Comparison of ENCODE assay signal across 11 mouse cellular contexts in genomic region chr17:28106352-28106751, GRCm38 (mm10). TPM values are rescaled to one million over a fixed set of nuclear protein-coding genes. Genes with fewer than 3 reads are reported as not detected.
DNase-seq lines count a peak whose midpoint lies in the region; ATAC-seq and TF ChIP-seq lines count a peak whose summit lies in the region.
"Had no signal": no experiment of that assay in that cellular context is flagged by ENCODE, and none has a peak within 500 bp of the region (broad histone marks: within the 10 kb centered on the region; RNA-seq: fewer than 3 reads in every experiment).

No protein-coding gene starts in this region.

- 78% methylated on average over 6 of the region's 6 CpGs for WGBS in heart, adult 2 months
- WGBS in lung, embryonic 15.5 days, result 77% methylated on average over 6 of the region's 6 CpGs
- WGBS in stomach, postnatal 0 days, result 78% methylated on average over 6 of the region's 6 CpGs

- no peaks in the 10 kb centered on the region for H3K36me3 ChIP-seq in heart, adult 2 months (ENCODE audit: control insufficient read depth, insufficient read depth, low read length)
- no peaks in the 10 kb centered on the region for H3K36me3 ChIP-seq in lung, embryonic 15.5 days
- H3K36me3 ChIP-seq in ES-E14 (ENCODE audit: control insufficient read depth, insufficient read depth, low read length, poor library complexity, severe bottlenecking), result no peaks in the 10 kb centered on the region
- H3K36me3 ChIP-seq in stomach, postnatal 0 days (ENCODE audit: control insufficient read depth, insufficient read depth, low read length), result no peaks in the 10 kb centered on the region
- H3K36me3 ChIP-seq: midbrain, embryonic 15.5 days had no signal

- in situ Hi-C loops in ES-E14 (cut with MboI; ENCODE audit: low sequenced_read_pairs in 2 of 2, unreplicated experiment in 2 of 2), result loop anchor here in 1 of 2 experiments (10.0 kb wide), 1 partner anchor 58 kb away; no protein-coding TSS in a partner anchor

- H3K79me2 ChIP-seq in heart, adult 2 months (replicated peaks; ENCODE audit: control insufficient read depth, insufficient read depth, low read length), result no peaks in the 10 kb centered on the region

- peak; percentile 54 for TF ChIP-seq CTCF in heart, adult 2 months (IDR thresholded peaks at IDR 0.05)
- TF ChIP-seq CTCF in stomach, postnatal 0 days (IDR thresholded peaks at IDR 0.05; ENCODE audit: low read depth), result peak; percentile 48

- no peaks in the 10 kb centered on the region for H3K27me3 ChIP-seq in heart, adult 2 months (ENCODE audit: control insufficient read depth, insufficient read depth, low read length)
- no peaks in the 10 kb centered on the region for H3K27me3 ChIP-seq in lung, embryonic 15.5 days
- no peaks in the 10 kb centered on the region for H3K27me3 ChIP-seq in stomach, postnatal 0 days (ENCODE audit: control insufficient read depth, insufficient read depth, low read length)
- H3K27me3 ChIP-seq: midbrain, embryonic 15.5 days had no signal

- no peak overlapping the region for H3K4me2 ChIP-seq in lung, embryonic 15.5 days
- no peak overlapping the region for H3K4me2 ChIP-seq in stomach, postnatal 0 days (replicated peaks; ENCODE audit: low read depth)
- H3K4me2 ChIP-seq: midbrain, embryonic 15.5 days had no signal

- no peak overlapping the region for H3K9ac ChIP-seq in heart, adult 2 months (ENCODE audit: low read depth, low read length)
- H3K9ac ChIP-seq in lung, embryonic 15.5 days, result no peak overlapping the region
- H3K9ac ChIP-seq in ES-E14 (ENCODE audit: insufficient read depth, low read depth, low read length, poor library complexity, severe bottlenecking), result no peak overlapping the region
- no peak overlapping the region for H3K9ac ChIP-seq in stomach, postnatal 0 days (ENCODE audit: low read length)
- H3K9ac ChIP-seq: midbrain, embryonic 15.5 days had no signal

- no peaks in the 10 kb centered on the region for H3K4me1 ChIP-seq in heart, adult 2 months (ENCODE audit: control insufficient read depth, insufficient read depth, low read length)
- peaks cover 8% of the 10 kb centered on the region for H3K4me1 ChIP-seq in lung, embryonic 15.5 days
- peaks cover 2 to 15% of the 10 kb centered on the region in 2 experiments; a peak in 2 of 4 replicates for H3K4me1 ChIP-seq in ES-E14 (ENCODE audit: control insufficient read depth in 2 of 2, insufficient read depth in 2 of 2, low read length in 2 of 2, poor library complexity in 1 of 2)
- no peaks in the 10 kb centered on the region for H3K4me1 ChIP-seq in stomach, postnatal 0 days (replicated peaks; ENCODE audit: control insufficient read depth, insufficient read depth)

- no peak for TF ChIP-seq EP300 in heart, adult 2 months (IDR thresholded peaks at IDR 0.05; ENCODE audit: insufficient read depth, low read depth, low read length)
- TF ChIP-seq EP300 in stomach, postnatal 0 days (optimal IDR thresholded peaks at IDR 0.05), result no peak

- H3K4me3 ChIP-seq in heart, adult 2 months, result no peak overlapping the region
- H3K4me3 ChIP-seq in lung, embryonic 15.5 days, result no peak overlapping the region
- H3K4me3 ChIP-seq in ES-E14 (ENCODE audit: insufficient read depth in 1 of 2, low read depth in 1 of 2, low read length in 2 of 2, poor library complexity in 1 of 2, severe bottlenecking in 1 of 2), result no peak overlapping the region
- no peak overlapping the region for H3K4me3 ChIP-seq in stomach, postnatal 0 days (ENCODE audit: low read depth, low read length)
- H3K4me3 ChIP-seq: erythroblast, embryonic 14.5 days; midbrain, embryonic 15.5 days had no signal

- intact Hi-C loops in heart, adult 2 months (cut with DNase I), result no loop called here

- no peak overlapping the region for H3K27ac ChIP-seq in heart, adult 2 months
- no peak overlapping the region for H3K27ac ChIP-seq in lung, embryonic 15.5 days
- 0 out of 2 replicates have a peak overlapping the region, but pooled peaks have one; percentile 11 for H3K27ac ChIP-seq in ES-E14 (ENCODE audit: insufficient read depth, low read depth, low read length, poor library complexity, severe bottlenecking)
- no peak overlapping the region for H3K27ac ChIP-seq in stomach, postnatal 0 days (replicated peaks)
- H3K27ac ChIP-seq: midbrain, embryonic 15.5 days had no signal

- H3K9me3 ChIP-seq in lung, embryonic 15.5 days, result no peaks in the 10 kb centered on the region
- no peaks in the 10 kb centered on the region for H3K9me3 ChIP-seq in ES-E14 (ENCODE audit: control insufficient read depth, insufficient read depth, low read depth, low read length)
- no peaks in the 10 kb centered on the region for H3K9me3 ChIP-seq in stomach, postnatal 0 days (ENCODE audit: control insufficient read depth, low read length)
- H3K9me3 ChIP-seq: midbrain, embryonic 15.5 days had no signal

- no peak for DNase-seq in heart, adult 2 months
- no peak for DNase-seq in heart, adult 8-10 months (ENCODE audit: low spot score)
- no peak for DNase-seq in lung, postnatal 36 days
- DNase-seq in ES-E14 (ENCODE audit: low read depth, low spot score), result peak; percentile 78
- no peak for DNase-seq in stomach, postnatal 0 days (ENCODE audit: low spot score)
- no peak for DNase-seq in Muller cell, postnatal 12 days (ENCODE audit: inconsistent ontology term)
- no peak for DNase-seq in gastrocnemius, postnatal 25 days
- DNase-seq: kidney, postnatal 36 days had no signal

- TF ChIP-seq POLR2A in heart, adult 2 months (IDR thresholded peaks at IDR 0.05; ENCODE audit: insufficient read depth, low read depth, low read length), result no peak

- 0 out of 2 replicates have a peak, but pooled peaks have one; percentile 41 for ATAC-seq in lung, embryonic 15.5 days (ENCODE audit: borderline replicate concordance, extremely low read depth, low FRiP score, low TSS enrichment)
- no peak for ATAC-seq in stomach, postnatal 0 days (ENCODE audit: low FRiP score, low TSS enrichment)
- ATAC-seq: midbrain, embryonic 15.5 days had no signal

TF ChIP-seq in ES-E14, 5 proteins besides CTCF, POLR2A, EP300 and RAD21:
- TF ChIP-seq CHD2 (IDR thresholded peaks at IDR 0.05; ENCODE audit: low read depth, low read length) (no peak), MAFK (IDR thresholded peaks at IDR 0.05; ENCODE audit: insufficient read depth, low read depth, low read length) (no peak), ZNF384 (IDR thresholded peaks at IDR 0.05; ENCODE audit: low read depth, low read length) (no peak), HCFC1 (IDR thresholded peaks at IDR 0.05; ENCODE audit: borderline replicate concordance, insufficient read depth, low read length) (no peak), ZC3H11A (IDR thresholded peaks at IDR 0.05; ENCODE audit: borderline replicate concordance, low read depth, low read length) (no peak; the same call in 1 of the 2 replicates)

RNA-seq across cellular contexts. Expression of gene Tcp11, which starts 25.9 kb away (rescaled TPM):
- total RNA-seq in heart, adult 2 months (2021), result not detected
- 1.4 and 1.8 TPM in 2 replicates for polyA plus RNA-seq in heart, adult 2 months (2012; rRNA removed)
- total RNA-seq in heart, adult 8-10 months (2022), result under 1 TPM in 1 of 4 experiments, not detected in 3; 0.24 TPM
- polyA plus RNA-seq in lung, embryonic 15.5 days (2015; fragmentation: Nextera tagmentation; extraction: Ambion mirVana), result 3.9 and 4.3 TPM in 2 replicates
- 4.8 and 7.3 TPM in 2 replicates for total RNA-seq in ES-E14 (2012; rRNA removed)
- 1.1 and 1.7 TPM in 2 replicates for polyA plus RNA-seq in stomach, postnatal 0 days (2015; fragmentation: Nextera tagmentation; extraction: Ambion mirVana)
- not detected for total RNA-seq in gastrocnemius, postnatal 25 days (2021)
- polyA plus RNA-seq: erythroblast, embryonic 14.5 days had no signal

RNA-seq across cellular contexts. Expression of gene Scube3, which starts 35.6 kb away (rescaled TPM):
- 1 to 10 TPM in 1 of 2 experiments, under 1 TPM in 1; 0.99 to 1.0 TPM for total RNA-seq in heart, adult 2 months (2021)
- polyA plus RNA-seq in heart, adult 2 months (2012; rRNA removed), result 1.3 and 1.6 TPM in 2 replicates
- total RNA-seq in heart, adult 8-10 months (2022), result under 1 TPM; 0.28 to 0.80 (median 0.54) TPM
- 1.7 and 1.8 TPM in 2 replicates for polyA plus RNA-seq in lung, embryonic 15.5 days (2015; fragmentation: Nextera tagmentation; extraction: Ambion mirVana)
- 24.0 and 25.7 TPM in 2 replicates for total RNA-seq in ES-E14 (2012; rRNA removed)
- polyA plus RNA-seq in stomach, postnatal 0 days (2015; fragmentation: Nextera tagmentation; extraction: Ambion mirVana), result 0.48 and 0.64 TPM in 2 replicates
- total RNA-seq in gastrocnemius, postnatal 25 days (2021), result under 1 TPM; 0.18 to 0.32 TPM
- polyA plus RNA-seq: erythroblast, embryonic 14.5 days had no signal

Comparison
In these comparisons a context has a peak if more than half of its experiments do, and no peak if none do; other contexts are left out.
1. RNA of gene Scube3, which starts 35.6 kb away (total RNA-seq): 24.0 to 25.7 TPM in ES-E14; 0.99 to 1.0 TPM in heart, adult 2 months, 0.28 to 0.80 TPM in heart, adult 8-10 months and 0.18 to 0.32 TPM in gastrocnemius, postnatal 25 days; every median in the first group is over 10 times any median in the second.